Mouse (Mus musculus): Measurements from ENCODE around the gene Trpv6. TPM values are rescaled to one million over a fixed set of nuclear protein-coding genes. Genes with fewer than 3 reads are reported as not detected.

The Trpv6 gene
- not detected in 2 replicates for total RNA-seq (2015)
- total RNA-seq (2017) = not detected in 2 replicates

DNA sequence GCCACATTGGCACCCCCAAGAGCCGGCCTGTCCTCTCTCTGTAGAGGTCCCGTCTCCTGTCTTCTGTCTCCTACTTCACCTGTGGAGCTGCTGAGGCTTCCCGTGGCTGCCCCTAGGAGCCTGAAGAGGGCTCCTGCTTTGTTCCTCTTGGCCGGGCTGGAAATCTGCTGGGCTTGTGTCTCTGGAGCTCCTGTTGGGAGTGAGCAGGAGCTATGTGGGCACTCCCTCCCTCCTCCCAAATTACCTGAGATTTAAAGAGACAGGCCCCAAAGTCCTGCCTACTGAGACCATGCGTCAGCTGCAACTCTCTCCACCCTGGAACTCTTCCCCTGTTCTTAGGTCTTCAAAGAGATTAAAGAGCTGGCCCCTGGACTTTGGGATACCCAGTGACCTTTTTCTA, at the start of gene Trpv6:
Gene Trpv6 (minus strand): TSS at position 228 of the 400 bp plus-strand sequence.
- no peak for ATAC-seq (ENCODE audit: poor library complexity, severe bottlenecking)

DNA sequence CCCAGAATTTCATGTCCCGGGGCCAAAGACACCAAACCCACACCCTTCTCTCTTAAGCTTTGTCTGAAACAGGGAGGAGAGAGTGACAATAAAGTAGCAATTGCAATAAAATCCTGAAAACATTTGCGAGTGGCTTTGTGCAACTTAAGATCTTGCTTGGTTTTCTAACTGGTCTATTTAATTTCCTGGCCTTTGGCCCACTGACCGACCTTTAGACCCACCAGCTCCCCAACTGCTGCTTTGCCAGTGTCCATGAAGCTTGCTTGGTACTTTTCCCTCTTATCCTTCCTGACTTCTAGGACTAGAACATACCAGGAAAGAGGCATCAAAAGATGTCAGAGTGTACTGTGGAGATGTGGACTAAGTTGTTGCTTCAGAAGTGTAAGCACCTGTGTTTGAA, 49.4 kb upstream of the Trpv6 start:
- ATAC-seq (ENCODE audit: poor library complexity, severe bottlenecking) = no peak

DNA sequence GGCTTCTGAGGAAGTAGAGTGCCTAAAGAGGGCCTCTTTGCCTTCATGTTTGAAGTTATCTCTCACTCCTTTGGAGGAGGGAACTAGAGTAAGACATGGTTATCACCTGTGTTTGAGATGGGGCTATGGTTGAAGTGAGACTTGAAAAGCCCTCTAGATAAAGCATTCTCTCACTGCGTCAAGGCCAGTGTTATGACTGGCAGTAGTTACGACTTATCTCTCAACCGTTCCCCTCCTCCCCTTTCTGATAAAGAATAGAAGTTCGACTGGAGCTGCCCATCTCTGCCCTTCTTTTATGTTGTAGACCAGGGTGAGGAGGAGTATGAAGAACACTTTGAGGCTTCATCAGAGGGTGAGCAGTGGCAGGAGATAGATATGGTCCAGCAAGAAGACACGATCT, 48.7 kb upstream of the Trpv6 start:
- no peak for ATAC-seq (ENCODE audit: poor library complexity, severe bottlenecking)

DNA sequence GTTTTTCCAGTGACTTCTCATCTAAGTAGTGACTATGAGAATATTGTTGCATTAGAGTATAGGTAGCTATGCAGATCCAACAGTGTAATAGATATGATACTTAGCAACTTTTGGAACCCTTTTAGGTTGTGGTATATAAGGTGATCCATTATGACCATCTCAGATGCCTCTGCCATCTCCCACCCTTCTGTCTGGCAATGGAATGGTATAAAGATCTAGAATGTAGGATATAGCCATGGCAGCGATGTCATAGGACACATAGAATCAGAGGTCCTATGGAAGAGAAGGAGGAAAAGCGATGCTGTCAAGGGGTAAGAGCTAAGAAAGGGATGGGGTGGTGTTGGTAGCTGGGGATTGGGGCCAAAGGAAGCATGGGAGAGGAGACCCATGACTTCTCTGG, 47.9 kb upstream of the Trpv6 start, which contains the start of gene Llcfc1:
Gene Llcfc1 (plus strand): TSS at position 301 of the 400 bp plus-strand sequence.
- no peak for ATAC-seq (ENCODE audit: poor library complexity, severe bottlenecking)

DNA sequence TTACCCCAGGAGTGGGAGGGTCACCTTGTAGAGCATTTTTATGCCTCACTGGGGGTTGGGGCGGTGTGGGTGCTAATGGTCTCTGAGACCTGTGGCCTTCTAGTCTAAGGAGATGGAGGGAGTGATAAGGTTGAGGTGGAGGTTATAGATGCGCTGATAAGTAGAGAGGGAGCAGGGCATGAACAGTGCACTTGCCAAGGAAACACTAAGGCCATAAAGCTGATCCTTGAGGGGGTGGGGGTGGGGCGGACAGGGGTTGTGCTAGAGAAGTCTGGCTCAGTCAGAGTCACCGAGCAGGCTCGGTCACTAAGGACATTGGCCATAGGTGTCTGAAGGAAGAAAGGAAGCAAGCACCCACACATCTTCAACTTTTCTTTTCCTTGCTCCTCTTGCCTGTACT, 45.5 kb upstream of the Trpv6 start:
- no peak for ATAC-seq (ENCODE audit: poor library complexity, severe bottlenecking)

DNA sequence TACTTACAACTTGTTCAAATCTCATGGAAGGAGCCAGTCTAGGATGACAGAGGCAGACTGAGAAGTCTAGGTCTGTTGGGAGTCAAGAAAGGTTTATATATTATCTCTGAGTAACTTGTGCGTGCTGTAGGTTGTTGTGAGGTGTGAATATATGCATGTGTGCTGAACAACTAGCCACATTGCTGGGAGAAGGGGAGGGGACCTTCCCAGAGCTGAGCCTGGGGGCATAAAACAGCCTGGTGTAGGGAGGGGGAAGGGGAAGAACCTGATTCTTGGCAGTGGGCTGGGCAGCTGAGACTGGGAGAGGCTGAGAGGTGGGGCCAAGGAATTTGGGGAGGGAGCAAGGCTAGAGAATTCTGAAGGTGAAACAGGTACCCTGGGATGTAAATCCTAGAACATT, 44.5 kb upstream of the Trpv6 start, which contains the start of gene Trpv5:
Gene Trpv5 (minus strand): TSS at position 101 of the 400 bp plus-strand sequence.
- no peak for ATAC-seq (ENCODE audit: poor library complexity, severe bottlenecking)

DNA sequence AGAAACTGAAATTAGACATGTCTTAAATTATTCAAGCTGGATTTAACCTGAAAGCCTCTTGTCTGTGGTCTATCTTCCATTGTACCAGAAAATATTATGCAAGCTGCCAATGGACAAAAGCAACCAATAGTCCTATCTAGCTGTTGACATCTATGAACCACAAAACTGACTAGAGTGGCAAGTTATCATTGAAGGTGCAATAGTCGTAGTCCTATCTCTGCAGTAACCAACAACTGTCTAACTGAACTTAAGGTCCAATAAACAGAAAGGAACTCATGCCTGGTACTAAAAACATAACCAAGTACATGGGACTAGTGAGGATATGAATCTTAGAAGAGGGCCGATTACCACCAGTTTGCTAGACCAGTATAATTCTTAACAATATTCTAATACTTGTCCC, 40.3 kb upstream of the Trpv6 start:
- ATAC-seq (ENCODE audit: poor library complexity, severe bottlenecking) = no peak

DNA sequence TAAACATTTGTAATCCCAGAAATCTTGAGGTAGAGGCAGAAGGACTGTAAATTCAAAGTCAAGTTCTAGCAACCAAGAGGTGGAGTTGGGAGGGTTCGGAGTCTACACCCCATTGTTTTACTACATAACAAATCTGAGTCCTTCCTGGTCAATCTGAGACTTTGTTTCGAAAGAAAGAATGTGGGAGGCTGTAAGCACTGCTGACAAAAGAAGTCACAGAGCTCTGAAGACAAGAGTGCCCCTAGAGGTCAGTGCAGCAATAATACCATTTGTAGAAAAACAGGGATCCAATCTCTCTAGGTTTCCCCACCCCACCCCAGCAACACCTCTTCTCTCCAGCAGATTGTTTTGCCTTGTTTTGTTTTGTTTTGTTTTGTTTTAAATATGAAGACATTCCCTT, 26.1 kb upstream of the Trpv6 start:
- no peak; the same call in 1 of the 2 replicates for ATAC-seq (ENCODE audit: poor library complexity, severe bottlenecking)

DNA sequence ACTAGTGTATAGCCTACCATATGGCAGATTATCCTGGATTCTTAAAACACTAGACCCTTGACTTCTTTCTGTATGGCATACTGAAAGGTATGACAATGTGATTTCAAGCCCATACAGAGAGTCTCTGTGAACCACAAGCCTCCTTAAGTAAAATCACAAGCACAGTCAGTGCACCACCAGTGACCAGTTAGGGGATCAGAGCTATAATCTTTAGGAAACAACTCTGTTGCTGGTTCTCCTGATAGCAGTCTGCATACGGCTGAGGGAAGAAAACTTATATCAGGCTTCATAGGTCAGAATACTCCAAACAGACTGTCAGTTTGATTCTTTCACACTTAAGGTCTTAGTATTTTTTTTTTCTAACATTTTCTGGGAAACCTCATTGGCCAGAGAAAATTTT, 22.3 kb upstream of the Trpv6 start:
- ATAC-seq (ENCODE audit: poor library complexity, severe bottlenecking) = no peak

DNA sequence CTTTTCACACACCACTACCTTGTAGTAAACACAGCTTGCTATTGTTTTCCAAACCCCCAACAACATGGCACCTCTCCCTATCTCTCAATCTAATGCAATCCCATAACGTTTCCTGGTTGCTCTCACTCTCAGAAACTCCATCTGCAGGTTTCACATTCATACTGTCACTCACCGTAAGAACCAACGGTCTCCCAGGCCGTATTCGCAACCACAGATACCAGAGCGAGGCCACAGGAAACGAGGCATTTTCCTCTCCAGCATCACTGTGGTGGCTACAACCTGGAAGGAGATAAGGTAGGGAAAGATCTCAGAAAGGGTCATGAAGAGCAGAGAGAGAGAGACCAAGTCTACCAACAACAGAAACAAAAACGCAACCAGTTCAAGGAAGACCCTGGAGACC, 18.4 kb upstream of the Trpv6 start:
- ATAC-seq (ENCODE audit: poor library complexity, severe bottlenecking) = no peak; the same call in 1 of the 2 replicates

DNA sequence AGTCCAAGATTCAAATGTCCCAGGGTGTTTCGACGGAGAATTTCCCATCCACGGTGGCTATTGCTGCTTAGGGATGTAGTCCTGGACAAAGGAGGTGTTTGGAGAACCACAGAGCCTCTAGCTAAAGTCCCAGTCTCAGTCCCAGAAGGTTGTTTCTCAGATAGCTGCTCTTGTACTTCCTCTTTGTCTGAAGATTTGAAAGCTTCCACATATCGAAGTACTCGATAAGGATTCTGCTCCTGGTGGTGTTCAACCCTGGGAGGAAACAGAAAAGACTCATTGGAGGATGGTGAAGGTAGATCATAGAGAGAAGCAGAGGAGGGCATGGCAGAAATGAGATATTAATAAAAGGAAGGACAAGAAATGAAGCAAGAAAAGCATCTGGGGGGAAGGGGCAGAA, 17.0 kb upstream of the Trpv6 start:
- ATAC-seq (ENCODE audit: poor library complexity, severe bottlenecking) = no peak

DNA sequence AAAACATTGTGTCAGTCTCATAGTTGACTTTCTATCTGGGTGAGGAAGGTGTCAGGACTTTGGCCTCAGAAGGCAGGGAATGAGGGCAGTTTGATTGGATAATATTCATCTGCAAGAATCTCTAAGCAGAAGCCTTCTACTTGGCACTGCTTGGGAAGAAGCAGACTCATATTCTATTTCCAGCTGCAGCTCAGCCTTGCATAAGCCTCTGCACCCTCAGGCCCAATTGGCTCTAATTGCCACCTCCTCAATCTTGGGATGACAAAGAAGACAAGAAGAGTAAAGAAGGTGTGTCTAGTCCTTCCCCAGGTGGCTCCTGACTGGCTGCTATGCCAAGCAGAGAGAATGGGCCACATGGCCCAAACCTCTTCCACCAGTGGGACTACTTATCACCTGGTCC, 10.5 kb upstream of the Trpv6 start:
- no peak for ATAC-seq (ENCODE audit: poor library complexity, severe bottlenecking)

DNA sequence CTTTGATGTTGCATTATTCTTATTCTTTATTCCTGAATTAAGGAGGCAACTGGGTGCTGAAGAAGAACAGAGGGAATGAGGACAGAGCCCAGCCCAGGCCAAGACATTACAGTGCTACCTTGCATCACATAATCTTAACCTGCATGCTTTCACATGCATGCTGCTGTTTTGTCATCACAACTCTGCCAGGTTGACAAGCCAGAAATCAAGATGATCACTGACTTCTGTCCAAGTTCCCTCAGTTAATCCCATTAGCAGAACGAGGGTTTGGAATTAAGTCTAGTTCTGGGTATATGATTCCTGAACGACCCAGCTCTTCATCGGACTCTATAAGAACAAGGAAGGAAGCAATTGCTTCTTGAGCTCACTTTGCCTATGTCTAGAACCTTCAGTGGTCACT, 10.0 kb upstream of the Trpv6 start:
- ATAC-seq (ENCODE audit: poor library complexity, severe bottlenecking) = no peak

DNA sequence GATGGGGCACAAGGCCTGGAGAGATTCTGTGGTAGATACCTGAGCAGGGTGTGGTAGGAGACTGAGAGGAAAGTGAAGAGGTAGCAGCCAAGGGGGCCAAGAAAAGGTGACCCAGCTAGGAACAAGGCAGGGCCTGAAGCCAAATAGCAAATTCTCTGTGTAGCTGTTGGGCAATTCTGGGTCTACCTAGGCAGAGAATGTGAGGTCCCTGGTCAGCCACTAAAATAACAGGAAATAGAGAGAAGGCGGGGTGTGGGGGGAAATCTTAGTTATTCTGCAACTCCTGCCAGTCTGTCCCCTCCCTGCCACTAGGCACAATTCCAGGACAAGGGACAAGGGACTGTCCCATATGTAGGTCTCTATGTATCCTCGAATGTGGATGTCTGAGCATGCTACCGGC, 7.0 kb upstream of the Trpv6 start:
- 0 out of 2 replicates have a peak, but pooled peaks have one; percentile 30 for ATAC-seq (ENCODE audit: poor library complexity, severe bottlenecking)

DNA sequence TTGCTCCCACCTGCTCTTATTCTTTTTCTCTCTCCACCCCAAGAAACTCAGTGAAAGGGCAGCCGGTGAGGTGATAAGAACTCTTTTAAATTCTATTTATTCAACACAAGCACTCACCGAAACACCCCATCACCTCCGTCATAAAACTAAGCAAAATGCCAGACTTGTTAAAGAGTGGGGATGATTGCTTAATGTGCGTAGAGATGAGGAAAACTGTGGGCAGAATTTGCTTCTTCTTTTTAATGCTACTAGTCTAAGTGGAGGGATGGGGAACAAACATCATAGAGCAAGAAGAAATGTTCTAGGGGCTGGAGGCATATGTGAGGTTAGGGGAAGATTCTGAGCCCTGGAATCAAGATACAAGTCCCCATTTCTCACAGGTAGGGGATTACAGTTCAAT, 6.6 kb upstream of the Trpv6 start:
- peak; percentile 40; the same call in 1 of the 2 replicates for ATAC-seq (ENCODE audit: poor library complexity, severe bottlenecking)

DNA sequence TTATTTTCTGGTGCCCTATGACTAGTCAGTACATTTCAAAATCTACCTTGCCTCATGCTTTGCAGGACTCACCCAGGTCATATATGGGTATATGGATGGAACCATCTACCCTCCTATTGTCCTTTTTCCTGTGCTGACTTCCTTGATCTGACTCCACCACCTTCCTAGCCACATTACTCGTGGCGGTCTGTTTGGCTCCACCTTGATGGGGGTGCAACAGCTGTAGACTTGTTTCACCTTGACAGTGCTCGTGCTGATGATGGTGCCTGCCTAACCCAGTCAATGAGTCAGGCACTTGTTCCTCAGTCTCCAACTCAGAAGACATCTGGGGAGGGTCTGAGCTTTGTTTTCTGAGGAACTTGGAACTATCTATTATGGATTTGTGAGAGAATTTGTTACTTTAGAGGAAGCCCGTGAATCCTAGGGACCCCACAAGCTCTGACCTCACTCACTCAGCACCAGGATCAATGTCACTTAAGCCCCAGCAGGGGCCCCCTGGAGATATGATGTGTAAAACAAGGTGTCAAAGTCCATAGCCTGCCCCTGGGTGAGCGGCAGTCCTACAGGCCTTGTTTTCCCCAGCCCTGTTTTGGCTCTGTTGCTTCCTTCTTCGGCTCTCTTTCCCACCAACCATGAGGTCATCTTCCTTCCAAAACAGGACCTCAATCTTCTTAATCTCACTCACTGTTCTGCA, 5.1 kb upstream of the Trpv6 start:
- no peak for ATAC-seq (ENCODE audit: poor library complexity, severe bottlenecking)

DNA sequence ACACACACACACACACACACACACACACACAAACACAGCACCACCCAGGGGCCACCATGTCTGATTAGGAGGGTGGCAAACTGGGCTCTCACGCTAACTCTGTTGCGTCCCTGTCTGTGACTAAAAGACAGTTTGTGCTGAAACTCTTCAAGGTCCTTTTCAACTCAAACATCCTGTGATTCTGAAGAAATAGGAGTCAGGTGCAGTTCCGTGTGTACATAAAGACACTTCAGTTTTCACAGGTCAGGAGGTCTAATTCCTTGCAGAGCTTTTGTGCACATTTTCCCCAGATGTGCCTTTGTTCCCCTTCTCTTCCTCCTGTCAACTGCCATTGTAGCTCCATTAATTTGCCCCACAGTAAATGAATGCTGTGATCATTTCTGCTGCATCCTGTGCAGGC, 4.2 kb upstream of the Trpv6 start:
- no peak for ATAC-seq (ENCODE audit: poor library complexity, severe bottlenecking)

DNA sequence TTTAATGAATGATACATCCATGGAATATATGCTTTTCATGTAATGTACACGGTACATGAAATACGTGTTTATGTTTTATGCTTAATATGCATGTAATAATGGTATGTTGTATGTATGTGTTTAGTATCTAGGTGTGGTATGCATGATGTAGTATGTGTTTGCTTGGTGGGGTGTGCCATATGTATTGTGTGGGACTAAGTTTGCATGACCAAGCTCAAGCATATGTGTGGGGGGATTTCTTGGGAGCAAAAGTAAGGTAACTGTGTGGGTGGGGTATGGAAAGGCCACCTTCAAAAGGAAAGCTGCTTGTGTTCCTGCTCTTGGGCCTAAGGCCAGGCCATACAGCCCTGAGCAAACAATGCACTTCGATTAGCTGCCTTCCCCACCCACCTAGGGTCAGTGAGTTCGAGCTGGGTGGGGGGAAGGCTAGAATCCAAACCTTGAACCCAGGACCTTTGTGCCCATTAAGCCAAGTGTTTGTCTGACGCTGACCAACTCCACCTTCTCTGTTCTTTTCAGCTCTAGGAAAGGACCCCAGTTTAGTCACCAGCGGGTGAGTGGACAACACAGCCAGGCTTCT, 1.8 kb upstream of the Trpv6 start:
- no peak for ATAC-seq (ENCODE audit: poor library complexity, severe bottlenecking)

DNA sequence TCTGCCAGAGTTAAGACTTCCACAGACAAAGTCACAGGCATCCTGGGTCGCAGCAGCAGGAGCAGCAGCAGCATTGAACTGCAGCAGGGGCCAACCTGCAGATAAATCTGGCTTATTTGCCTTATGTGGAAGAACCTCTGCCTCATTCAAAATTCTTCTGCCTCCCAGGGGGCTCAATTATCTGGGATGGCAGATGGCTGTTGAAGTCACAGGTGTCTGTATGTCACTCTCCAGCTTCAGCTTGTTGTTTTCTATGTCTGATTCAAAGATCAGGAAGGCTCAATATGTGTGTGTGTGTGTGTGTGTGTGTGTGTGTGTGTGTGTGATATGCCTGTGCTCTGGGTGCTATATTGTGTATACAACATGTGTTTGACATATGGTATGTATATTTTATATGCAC, 1.2 kb upstream of the Trpv6 start:
- ATAC-seq (ENCODE audit: poor library complexity, severe bottlenecking) = no peak

DNA sequence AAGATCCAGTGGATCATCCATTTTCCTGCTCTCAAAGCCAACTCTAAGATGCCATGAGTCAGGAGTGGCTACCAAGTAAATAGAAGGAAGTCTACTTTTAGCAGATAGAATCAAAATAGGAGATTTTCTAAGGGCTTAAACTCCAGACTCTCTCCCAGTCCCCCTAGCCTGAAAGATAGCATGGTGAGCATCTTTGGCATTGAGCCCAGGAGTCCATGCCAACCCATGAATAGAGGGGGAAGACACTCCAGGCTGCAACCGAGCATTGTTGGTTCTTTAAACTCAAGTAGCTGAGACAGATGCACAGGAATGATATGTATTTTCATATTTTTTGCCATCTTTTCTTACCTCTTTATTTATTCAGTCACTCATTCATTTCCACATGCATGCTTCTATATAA, 994 bp downstream of the Trpv6 start:
- ATAC-seq (ENCODE audit: poor library complexity, severe bottlenecking) = no peak

DNA sequence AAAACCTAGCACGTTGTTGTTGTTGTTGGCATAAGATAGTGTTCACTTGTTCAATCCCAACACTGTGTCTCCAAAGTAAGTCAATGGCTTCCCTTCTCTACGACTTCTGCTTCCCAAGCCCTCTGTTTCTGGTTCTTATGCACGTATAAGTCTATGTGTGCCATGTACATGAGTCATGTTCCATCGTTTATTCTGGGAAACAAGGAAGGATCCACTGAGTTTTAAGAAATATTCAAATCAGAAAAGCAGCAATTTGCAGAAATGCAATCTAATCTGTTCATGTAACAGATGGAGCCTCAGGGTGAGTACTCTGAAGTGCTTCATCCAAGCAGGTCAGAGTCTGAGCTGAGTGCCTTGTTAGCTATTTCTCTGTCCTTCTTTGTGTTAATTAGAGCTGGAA, 4.7 kb downstream of the Trpv6 start:
- ATAC-seq (ENCODE audit: poor library complexity, severe bottlenecking) = no peak

DNA sequence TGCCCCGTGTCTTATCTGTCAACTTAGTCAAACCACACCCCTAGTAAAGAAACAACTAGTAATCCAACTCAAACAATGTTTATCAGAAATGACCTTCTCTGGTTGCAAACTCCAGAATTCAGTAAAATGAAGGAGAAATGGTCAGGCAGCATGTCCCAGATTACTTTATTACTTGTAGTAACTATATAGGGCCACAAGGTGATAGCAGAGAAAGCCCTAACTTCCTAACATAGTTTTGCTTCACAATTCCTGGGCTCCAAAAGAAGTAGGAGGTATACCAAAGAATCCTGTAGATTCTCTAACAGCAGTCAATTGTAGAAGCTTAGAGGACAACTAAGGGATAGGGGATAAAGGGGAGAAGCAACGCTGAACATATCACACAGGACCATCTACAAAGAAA, 5.4 kb downstream of the Trpv6 start:
- no peak for ATAC-seq (ENCODE audit: poor library complexity, severe bottlenecking)

DNA sequence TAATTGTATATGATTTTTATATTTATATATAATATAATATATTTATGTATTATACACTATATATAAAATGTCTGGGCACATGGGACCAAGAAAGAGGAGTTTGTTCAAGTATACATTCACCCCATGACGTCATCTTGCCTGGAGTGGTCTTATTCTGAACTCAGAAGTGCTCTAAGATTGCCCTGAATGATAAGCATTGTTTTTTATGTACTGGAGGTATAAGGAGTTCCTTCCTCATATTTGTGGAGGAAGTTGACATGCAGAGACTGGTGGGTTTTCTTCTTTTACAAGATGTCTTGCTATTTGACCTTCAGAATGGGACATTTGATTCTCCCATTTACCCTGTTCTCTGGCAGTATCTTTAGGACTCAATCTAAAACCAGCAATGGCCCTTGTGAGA, 8.0 kb downstream of the Trpv6 start:
- no peak for ATAC-seq (ENCODE audit: poor library complexity, severe bottlenecking)
